Mouse (Mus musculus) embryonic facial prominence, embryonic 15.5 days (tissue): ENCODE results near the gene Slc6a20a. TPM values are rescaled to one million over a fixed set of nuclear protein-coding genes. Genes with fewer than 3 reads are reported as not detected.

Source experiments
- polyA plus RNA-seq: library from polyadenylated mRNA; unstranded; fragments of >200 nt; fragmentation: Nextera tagmentation; extraction: Ambion mirVana; gene quantifications from 2 replicates; pipeline ENCODE4 v1.2.1, GENCODE M21; 2015

Slc6a20a gene
- polyA plus RNA-seq, 1 experiment from 2014 or later: 0.95 TPM

Other genes with a start within 250 kb of the Slc6a20a start
- gene Limd1, start 200.2 kb downstream of the Slc6a20a start, polyA plus RNA-seq: 53.8 and 53.9 TPM in 2 replicates
- gene Sacm1l, start 149.1 kb downstream of the Slc6a20a start, polyA plus RNA-seq: 47.7 and 49.0 TPM in 2 replicates
- 0.17 and 0.29 TPM in 2 replicates for gene Slc6a20b, start 46.3 kb downstream of the Slc6a20a start, polyA plus RNA-seq
- gene Ccr9, start 446 bp downstream of the Slc6a20a start, polyA plus RNA-seq: 0.13 and 0.17 TPM in 2 replicates
- gene Lztfl1, start 38.8 kb upstream of the Slc6a20a start, polyA plus RNA-seq: 60.6 and 71.8 TPM in 2 replicates
- 0.55 and 0.56 TPM in 2 replicates for gene Cxcr6, start 127.6 kb upstream of the Slc6a20a start, polyA plus RNA-seq
- 15.8 and 18.9 TPM in 2 replicates for gene Fyco1, start 173.0 kb upstream of the Slc6a20a start, polyA plus RNA-seq
- 0.04 TPM in 1 of 2 replicates, not detected in the other for gene Xcr1, start 183.1 kb upstream of the Slc6a20a start, polyA plus RNA-seq